Mouse (Mus musculus): ENCODE measurements around the gene Shisa8. TPM values are rescaled to one million over a fixed set of nuclear protein-coding genes. Genes with fewer than 3 reads are reported as not detected.

Gene Shisa8
- polyA plus RNA-seq, 1 experiment from 2014 or later: 0.31 TPM

- DNase-seq (ENCODE audit: low spot score) (no peak), ATAC-seq (ENCODE audit: insufficient number of reproducible peaks, low FRiP score, low TSS enrichment, low read depth) (no peak)
- no peak overlapping the region for H3K4me2 ChIP-seq (ENCODE audit: low read depth, severe bottlenecking)
- H3K4me3 ChIP-seq (ENCODE audit: low read depth, low read length): no peak overlapping the region
- H3K27ac ChIP-seq (replicated peaks; ENCODE audit: low read depth, low read length): no peak overlapping the region
- no peaks in the 10 kb centered on the region for H3K9me3 ChIP-seq (ENCODE audit: control insufficient read depth, low read length)
- no peaks in the 10 kb centered on the region for H3K4me1 ChIP-seq (ENCODE audit: control insufficient read depth, insufficient read depth, low read length)
- no peaks in the 10 kb centered on the region for H3K27me3 ChIP-seq (ENCODE audit: control insufficient read depth, insufficient read depth, low read length)
- no peak overlapping the region for H3K9ac ChIP-seq (ENCODE audit: low read length)
- WGBS: 93% methylated on average over 10 of the region's 10 CpGs
- peaks cover 53% of the 10 kb centered on the region for H3K36me3 ChIP-seq (ENCODE audit: control insufficient read depth, insufficient read depth, low read length)
Measured at GRCm38 (mm10) chr15:82197246-82197750, 15.3 kb downstream of the Shisa8 start.

- Histone ChIP-seq H3K27me3 (ENCODE audit: control insufficient read depth, insufficient read depth, low read length) (no peaks in the 10 kb centered on the region), H3K9ac (ENCODE audit: low read length) (no peak overlapping the region), H3K4me1 (ENCODE audit: control insufficient read depth, insufficient read depth, low read length) (no peaks in the 10 kb centered on the region), H3K4me2 (ENCODE audit: low read depth, severe bottlenecking) (no peak overlapping the region), H3K4me3 (ENCODE audit: low read depth, low read length) (no peak overlapping the region), H3K27ac (replicated peaks; ENCODE audit: low read depth, low read length) (no peak overlapping the region), H3K36me3 (ENCODE audit: control insufficient read depth, insufficient read depth, low read length) (peaks cover 56% of the 10 kb centered on the region), H3K9me3 (ENCODE audit: control insufficient read depth, low read length) (no peaks in the 10 kb centered on the region)
- 91% methylated on average over 12 of the region's 12 CpGs for WGBS
- DNase-seq (ENCODE audit: low spot score) (no peak), ATAC-seq (ENCODE audit: insufficient number of reproducible peaks, low FRiP score, low TSS enrichment, low read depth) (no peak)
Measured at GRCm38 (mm10) chr15:82196300-82196699, 16.3 kb downstream of the Shisa8 start.

GRCm38 (mm10) chr15:82192617-82193016, 20.0 kb downstream of the Shisa8 start:
- 88% methylated on average over 8 of the region's 8 CpGs for WGBS
- no peak overlapping the region for H3K4me2 ChIP-seq (ENCODE audit: low read depth, severe bottlenecking)
- H3K9ac ChIP-seq (ENCODE audit: low read length): no peak overlapping the region

GRCm38 (mm10) chr15:82188481-82189240, 24.0 kb downstream of the Shisa8 start:
- H3K9me3 ChIP-seq (ENCODE audit: control insufficient read depth, low read length): peaks cover 4% of the 10 kb centered on the region; the same call in 1 of the 2 replicates
- WGBS: 96% methylated on average over 10 of the region's 10 CpGs
- no peak overlapping the region for H3K9ac ChIP-seq (ENCODE audit: low read length)
- peaks cover 58% of the 10 kb centered on the region for H3K36me3 ChIP-seq (ENCODE audit: control insufficient read depth, insufficient read depth, low read length)
- no peak overlapping the region for H3K27ac ChIP-seq (replicated peaks; ENCODE audit: low read depth, low read length)
- DNase-seq (ENCODE audit: low spot score) (peak; percentile 62), ATAC-seq (ENCODE audit: insufficient number of reproducible peaks, low FRiP score, low TSS enrichment, low read depth) (no peak)
- H3K4me1 ChIP-seq (ENCODE audit: control insufficient read depth, insufficient read depth, low read length): no peaks in the 10 kb centered on the region
- H3K27me3 ChIP-seq (ENCODE audit: control insufficient read depth, insufficient read depth, low read length): no peaks in the 10 kb centered on the region
- H3K4me3 ChIP-seq (ENCODE audit: low read depth, low read length): no peak overlapping the region
- no peak overlapping the region for H3K4me2 ChIP-seq (ENCODE audit: low read depth, severe bottlenecking)

More at GRCm38 (mm10) chr15:82192617-82193016, 20.0 kb downstream of the Shisa8 start:
- DNase-seq (ENCODE audit: low spot score): no peak
- ATAC-seq (ENCODE audit: insufficient number of reproducible peaks, low FRiP score, low TSS enrichment, low read depth): no peak
- Histone ChIP-seq H3K4me3 (ENCODE audit: low read depth, low read length) (no peak overlapping the region), H3K27me3 (ENCODE audit: control insufficient read depth, insufficient read depth, low read length) (no peaks in the 10 kb centered on the region), H3K9me3 (ENCODE audit: control insufficient read depth, low read length) (no peaks in the 10 kb centered on the region), H3K27ac (replicated peaks; ENCODE audit: low read depth, low read length) (no peak overlapping the region), H3K4me1 (ENCODE audit: control insufficient read depth, insufficient read depth, low read length) (no peaks in the 10 kb centered on the region), H3K36me3 (ENCODE audit: control insufficient read depth, insufficient read depth, low read length) (peaks cover 54% of the 10 kb centered on the region)

- no peaks in the 10 kb centered on the region for H3K4me1 ChIP-seq (ENCODE audit: control insufficient read depth, insufficient read depth, low read length)
- no peak overlapping the region for H3K4me3 ChIP-seq (ENCODE audit: low read depth, low read length)
- no peak overlapping the region for H3K27ac ChIP-seq (replicated peaks; ENCODE audit: low read depth, low read length)
- H3K9ac ChIP-seq (ENCODE audit: low read length): no peak overlapping the region
- H3K9me3 ChIP-seq (ENCODE audit: control insufficient read depth, low read length): peaks cover 4% of the 10 kb centered on the region; the same call in 1 of the 2 replicates
- no peak for ATAC-seq (ENCODE audit: insufficient number of reproducible peaks, low FRiP score, low TSS enrichment, low read depth)
- WGBS: 89% methylated on average over 1 of the region's 1 CpGs
- H3K36me3 ChIP-seq (ENCODE audit: control insufficient read depth, insufficient read depth, low read length): peaks cover 56% of the 10 kb centered on the region
- no peak for DNase-seq (ENCODE audit: low spot score)
- H3K4me2 ChIP-seq (ENCODE audit: low read depth, severe bottlenecking): no peak overlapping the region
- H3K27me3 ChIP-seq (ENCODE audit: control insufficient read depth, insufficient read depth, low read length): no peaks in the 10 kb centered on the region
Measured at GRCm38 (mm10) chr15:82187924-82188323, 24.7 kb downstream of the Shisa8 start.

GRCm38 (mm10) chr15:82187401-82187800, 25.2 kb downstream of the Shisa8 start:
- no peaks in the 10 kb centered on the region for H3K27me3 ChIP-seq (ENCODE audit: control insufficient read depth, insufficient read depth, low read length)
- ATAC-seq (ENCODE audit: insufficient number of reproducible peaks, low FRiP score, low TSS enrichment, low read depth): no peak
- no peaks in the 10 kb centered on the region for H3K4me1 ChIP-seq (ENCODE audit: control insufficient read depth, insufficient read depth, low read length)
- H3K9ac ChIP-seq (ENCODE audit: low read length): no peak overlapping the region
- H3K36me3 ChIP-seq (ENCODE audit: control insufficient read depth, insufficient read depth, low read length): peaks cover 54% of the 10 kb centered on the region
- no peak overlapping the region for H3K4me3 ChIP-seq (ENCODE audit: low read depth, low read length)
- H3K4me2 ChIP-seq (ENCODE audit: low read depth, severe bottlenecking): no peak overlapping the region
- whole genome bisulfite sequencing: 92% methylated on average over 4 of the region's 4 CpGs
- DNase-seq (ENCODE audit: low spot score): no peak
- no peak overlapping the region for H3K27ac ChIP-seq (replicated peaks; ENCODE audit: low read depth, low read length)
- H3K9me3 ChIP-seq (ENCODE audit: control insufficient read depth, low read length): peaks cover 4% of the 10 kb centered on the region; the same call in 1 of the 2 replicates

GRCm38 (mm10) chr15:82186931-82187330, 25.7 kb downstream of the Shisa8 start:
- Histone ChIP-seq H3K4me1 (ENCODE audit: control insufficient read depth, insufficient read depth, low read length) (no peaks in the 10 kb centered on the region), H3K4me3 (ENCODE audit: low read depth, low read length) (no peak overlapping the region), H3K4me2 (ENCODE audit: low read depth, severe bottlenecking) (no peak overlapping the region), H3K9me3 (ENCODE audit: control insufficient read depth, low read length) (peaks cover 4% of the 10 kb centered on the region; the same call in 1 of the 2 replicates), H3K27me3 (ENCODE audit: control insufficient read depth, insufficient read depth, low read length) (no peaks in the 10 kb centered on the region), H3K36me3 (ENCODE audit: control insufficient read depth, insufficient read depth, low read length) (peaks cover 54% of the 10 kb centered on the region), H3K9ac (ENCODE audit: low read length) (no peak overlapping the region), H3K27ac (replicated peaks; ENCODE audit: low read depth, low read length) (no peak overlapping the region)
- no peak for ATAC-seq (ENCODE audit: insufficient number of reproducible peaks, low FRiP score, low TSS enrichment, low read depth)
- DNase-seq (ENCODE audit: low spot score): no peak
- 93% methylated on average over 5 of the region's 5 CpGs for WGBS

- Histone ChIP-seq H3K4me1 (ENCODE audit: control insufficient read depth, insufficient read depth, low read length) (no peaks in the 10 kb centered on the region), H3K27me3 (ENCODE audit: control insufficient read depth, insufficient read depth, low read length) (no peaks in the 10 kb centered on the region)
Measured at GRCm38 (mm10) chr15:82186131-82186530, 26.5 kb downstream of the Shisa8 start.

More at GRCm38 (mm10) chr15:82186131-82186530, 26.5 kb downstream of the Shisa8 start:
- peaks cover 4% of the 10 kb centered on the region; the same call in 1 of the 2 replicates for H3K9me3 ChIP-seq (ENCODE audit: control insufficient read depth, low read length)
- DNase-seq (ENCODE audit: low spot score) (no peak), ATAC-seq (ENCODE audit: insufficient number of reproducible peaks, low FRiP score, low TSS enrichment, low read depth) (no peak)
- no peak overlapping the region for H3K9ac ChIP-seq (ENCODE audit: low read length)
- no peak overlapping the region for H3K4me3 ChIP-seq (ENCODE audit: low read depth, low read length)
- WGBS: 86% methylated on average over 14 of the region's 14 CpGs
- H3K27ac ChIP-seq (replicated peaks; ENCODE audit: low read depth, low read length): no peak overlapping the region
- no peak overlapping the region for H3K4me2 ChIP-seq (ENCODE audit: low read depth, severe bottlenecking)
- H3K36me3 ChIP-seq (ENCODE audit: control insufficient read depth, insufficient read depth, low read length): peaks cover 61% of the 10 kb centered on the region
